Mouse (Mus musculus): Measurements from ENCODE around the gene Casp4. TPM values are rescaled to one million over a fixed set of nuclear protein-coding genes. Genes with fewer than 3 reads are reported as not detected.

Casp4 gene
- polyA plus RNA-seq, 1 experiment from 2014 or later, result not detected

DNA sequence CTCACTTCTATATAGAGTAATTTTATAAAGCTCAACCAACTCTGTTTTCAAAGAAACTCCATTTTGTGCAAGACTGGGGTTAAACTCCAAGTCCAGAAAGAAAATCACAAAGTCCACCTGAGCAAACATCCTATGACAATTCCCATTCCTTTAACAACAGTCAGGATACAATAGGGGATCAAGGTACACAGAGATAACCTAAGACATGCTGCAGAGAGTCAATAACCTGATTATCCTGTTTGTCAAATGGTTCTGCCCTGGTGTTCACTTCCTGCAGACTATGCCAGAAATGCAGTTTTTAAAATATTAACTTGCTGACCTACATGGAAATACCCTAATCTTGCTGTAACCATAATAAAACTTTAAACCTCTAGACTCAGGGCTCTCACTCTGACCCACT is 23.8 kb downstream of the Casp4 start:
- Histone ChIP-seq H3K27ac (no peak overlapping the region), H3K9me3 (no peaks in the 10 kb centered on the region), H3K4me3 (no peak overlapping the region), H3K36me3 (no peaks in the 10 kb centered on the region), H3K27me3 (ENCODE audit: insufficient read depth, poor library complexity, severe bottlenecking) (no peaks in the 10 kb centered on the region), H3K4me1 (replicated peaks) (no peaks in the 10 kb centered on the region)
- DNase-seq (ENCODE audit: low spot score), result no peak

DNA sequence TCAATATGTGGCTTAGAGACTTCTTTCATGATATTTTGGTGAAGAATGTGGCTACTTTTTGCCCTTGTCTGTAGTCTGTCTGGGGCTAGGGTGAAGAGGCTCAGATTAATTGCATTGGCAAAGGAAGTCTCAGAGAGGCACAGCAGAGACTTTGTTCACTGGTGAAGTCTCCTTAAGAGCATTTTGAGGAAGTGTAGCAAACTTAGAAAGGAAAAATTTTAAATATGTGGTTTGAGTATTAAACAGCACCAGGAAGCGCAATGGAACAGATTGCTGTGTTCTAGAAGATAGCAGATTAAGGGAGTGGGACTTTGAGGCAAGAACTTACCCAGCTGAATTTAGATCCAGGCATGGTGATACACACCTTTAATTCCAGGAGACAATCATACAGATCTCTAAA is 24.8 kb downstream of the Casp4 start:
- no peak for DNase-seq (ENCODE audit: low spot score)
- Histone ChIP-seq H3K9me3 (no peaks in the 10 kb centered on the region), H3K4me3 (no peak overlapping the region), H3K36me3 (no peaks in the 10 kb centered on the region), H3K27ac (no peak overlapping the region), H3K4me1 (replicated peaks) (no peaks in the 10 kb centered on the region), H3K27me3 (ENCODE audit: insufficient read depth, poor library complexity, severe bottlenecking) (no peaks in the 10 kb centered on the region)
- WGBS, result 94% methylated on average over 1 of the region's 1 CpGs

DNA sequence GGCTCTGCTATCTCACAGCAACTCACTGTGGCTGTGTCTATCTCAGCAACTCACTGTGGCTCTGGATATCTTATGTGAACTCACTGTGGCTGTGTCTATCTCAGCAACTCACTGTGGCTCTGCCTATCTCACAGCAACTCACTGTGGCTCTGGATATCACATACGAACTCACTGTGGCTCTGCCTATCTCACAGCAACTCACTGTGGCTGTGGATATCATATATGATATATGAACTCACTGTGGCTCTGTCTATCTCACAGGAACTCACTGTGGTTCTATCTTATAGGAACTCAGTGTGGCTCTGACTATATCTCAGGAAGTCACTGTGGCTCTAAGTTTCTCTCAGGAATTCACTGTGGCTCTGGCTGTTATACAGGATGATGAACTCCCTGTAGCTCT is 34.5 kb downstream of the Casp4 start:
- Histone ChIP-seq H3K27ac (no peak overlapping the region), H3K4me3 (no peak overlapping the region), H3K27me3 (ENCODE audit: insufficient read depth, poor library complexity, severe bottlenecking) (no peaks in the 10 kb centered on the region), H3K4me1 (replicated peaks) (no peaks in the 10 kb centered on the region), H3K9me3 (no peaks in the 10 kb centered on the region), H3K36me3 (no peaks in the 10 kb centered on the region)
- no peak for DNase-seq (ENCODE audit: low spot score)
- WGBS, result 86% methylated on average over 1 of the region's 1 CpGs

DNA sequence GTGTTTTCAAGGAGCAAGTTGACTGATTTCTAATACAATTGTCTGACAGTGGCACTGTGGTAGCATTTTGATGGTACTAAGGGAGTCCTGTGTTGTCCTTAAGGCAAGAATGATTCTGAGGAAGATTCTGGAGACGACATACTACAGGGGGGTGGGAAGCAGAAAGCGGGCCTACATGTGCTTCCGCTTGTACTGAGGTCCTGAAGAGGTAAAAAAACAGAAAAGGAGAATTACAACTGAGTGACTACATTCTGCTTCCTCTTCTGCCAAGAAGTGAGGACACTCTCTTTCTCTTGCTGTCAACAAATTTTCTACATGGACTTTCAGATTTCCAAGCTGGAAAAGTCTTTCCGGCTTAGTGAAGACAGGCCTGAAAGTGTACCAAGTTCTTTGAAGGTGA is 35.5 kb downstream of the Casp4 start:
- H3K9me3 ChIP-seq, result no peaks in the 10 kb centered on the region
- no peak overlapping the region for H3K27ac ChIP-seq
- 89% methylated on average over 4 of the region's 4 CpGs for WGBS
- no peak overlapping the region for H3K4me3 ChIP-seq
- H3K27me3 ChIP-seq (ENCODE audit: insufficient read depth, poor library complexity, severe bottlenecking), result no peaks in the 10 kb centered on the region
- no peak for DNase-seq (ENCODE audit: low spot score)
- H3K36me3 ChIP-seq, result no peaks in the 10 kb centered on the region
- no peaks in the 10 kb centered on the region for H3K4me1 ChIP-seq (replicated peaks)

DNA sequence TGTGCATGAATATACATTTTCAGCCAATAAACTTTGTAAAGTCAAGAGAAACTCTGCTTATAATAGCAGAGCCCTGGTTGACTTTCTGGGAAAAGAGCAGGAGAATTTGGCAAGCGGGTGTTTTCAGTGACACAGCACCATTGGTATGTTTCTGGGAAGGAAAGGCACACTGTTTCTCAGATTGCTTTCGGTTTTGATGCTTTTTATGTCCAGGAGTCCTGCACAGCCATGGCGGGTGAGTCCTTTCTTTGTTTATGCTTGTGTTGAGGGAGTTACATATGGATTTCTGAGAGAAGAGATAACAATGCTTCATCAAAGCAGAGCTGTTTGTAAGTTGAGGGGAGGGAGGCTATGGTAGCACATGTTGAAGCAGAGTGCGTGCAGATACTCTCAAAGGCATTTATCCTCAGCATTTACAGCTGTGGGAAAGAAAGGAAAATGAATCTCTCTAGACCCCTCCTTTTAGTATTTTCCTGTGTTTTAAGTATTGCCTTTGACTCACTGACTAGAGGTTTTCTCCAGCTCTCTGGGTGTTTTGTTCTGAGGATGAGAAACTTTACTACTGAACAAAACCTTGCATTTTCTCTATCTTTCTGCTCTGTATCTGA is 36.8 kb downstream of the Casp4 start, which contains the start of gene Casp12:
TSS of gene Casp12 (plus strand) at position 140 of the 608 bp plus-strand sequence.
- Histone ChIP-seq H3K36me3 (no peaks in the 10 kb centered on the region), H3K27ac (no peak within 1 kb of the TSS), H3K9me3 (no peaks in the 10 kb centered on the region), H3K27me3 (ENCODE audit: insufficient read depth, poor library complexity, severe bottlenecking) (no peaks in the 10 kb centered on the region), H3K4me3 (no peak within 1 kb of the TSS), H3K4me1 (replicated peaks) (no peaks in the 10 kb centered on the region)
- WGBS, result 81% methylated on average over 4 of the region's 4 CpGs
- DNase-seq (ENCODE audit: low spot score), result no peak

DNA sequence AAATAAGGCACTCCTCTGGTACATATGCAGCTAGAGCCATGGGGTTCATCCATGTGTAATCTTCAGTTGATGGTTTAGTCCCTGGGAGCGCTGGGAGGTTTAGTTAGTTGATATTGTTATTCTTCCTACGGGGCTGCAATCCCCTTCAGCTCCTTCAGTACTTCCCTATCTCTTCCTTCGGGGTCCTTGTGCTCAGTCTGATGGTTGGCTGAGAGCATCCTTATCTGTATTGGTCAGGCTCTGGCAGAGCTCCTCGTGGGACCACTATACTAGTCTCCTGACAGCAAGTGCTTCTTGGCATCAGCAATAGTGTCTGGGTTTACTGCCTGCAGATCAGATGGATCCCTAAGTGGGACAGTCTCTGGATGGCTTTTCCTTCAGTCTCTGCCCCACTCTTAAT is 38.8 kb downstream of the Casp4 start:
- WGBS, result 82% methylated on average over 4 of the region's 4 CpGs

GRCm38 (mm10) chr9:5353673-5354072 is 45.0 kb downstream of the Casp4 start:
- H3K4me1 ChIP-seq (replicated peaks), result no peaks in the 10 kb centered on the region
- 85% methylated on average over 2 of the region's 2 CpGs for WGBS
- no peak for DNase-seq (ENCODE audit: low spot score)
- H3K36me3 ChIP-seq, result no peaks in the 10 kb centered on the region
- no peaks in the 10 kb centered on the region for H3K27me3 ChIP-seq (ENCODE audit: insufficient read depth, poor library complexity, severe bottlenecking)
- no peak overlapping the region for H3K4me3 ChIP-seq
- H3K9me3 ChIP-seq, result no peaks in the 10 kb centered on the region
- H3K27ac ChIP-seq, result no peak overlapping the region

More for the DNA sequence above, 38.8 kb downstream of the Casp4 start:
- Histone ChIP-seq H3K4me3 (no peak overlapping the region), H3K4me1 (replicated peaks) (no peaks in the 10 kb centered on the region), H3K27me3 (ENCODE audit: insufficient read depth, poor library complexity, severe bottlenecking) (no peaks in the 10 kb centered on the region), H3K9me3 (no peaks in the 10 kb centered on the region), H3K36me3 (no peaks in the 10 kb centered on the region), H3K27ac (no peak overlapping the region)
- DNase-seq (ENCODE audit: low spot score), result no peak

GRCm38 (mm10) chr9:5356801-5357200 is 48.2 kb downstream of the Casp4 start:
- H3K27ac ChIP-seq, result no peak overlapping the region
- H3K4me3 ChIP-seq, result no peak overlapping the region
- no peaks in the 10 kb centered on the region for H3K9me3 ChIP-seq
- no peaks in the 10 kb centered on the region for H3K4me1 ChIP-seq (replicated peaks)
- no peaks in the 10 kb centered on the region for H3K36me3 ChIP-seq
- no peak for DNase-seq (ENCODE audit: low spot score)
- no peaks in the 10 kb centered on the region for H3K27me3 ChIP-seq (ENCODE audit: insufficient read depth, poor library complexity, severe bottlenecking)

Other genes starting within 250 kb of the Casp4 start
- 0.42 and 0.69 TPM in 2 replicates for gene Casp1, start 10.3 kb upstream of the Casp4 start, polyA plus RNA-seq (2016; fragmentation: Nextera tagmentation; extraction: Ambion mirVana)
- gene Casp12, start 36.6 kb downstream of the Casp4 start, polyA plus RNA-seq (2016; fragmentation: Nextera tagmentation; extraction: Ambion mirVana), result 0.12 TPM in 1 of 2 replicates, not detected in the other

Measured in hindbrain, embryonic 10.5 days (tissue).